ENCODE assay signal across 34 mouse cellular contexts in the genomic region with DNA sequence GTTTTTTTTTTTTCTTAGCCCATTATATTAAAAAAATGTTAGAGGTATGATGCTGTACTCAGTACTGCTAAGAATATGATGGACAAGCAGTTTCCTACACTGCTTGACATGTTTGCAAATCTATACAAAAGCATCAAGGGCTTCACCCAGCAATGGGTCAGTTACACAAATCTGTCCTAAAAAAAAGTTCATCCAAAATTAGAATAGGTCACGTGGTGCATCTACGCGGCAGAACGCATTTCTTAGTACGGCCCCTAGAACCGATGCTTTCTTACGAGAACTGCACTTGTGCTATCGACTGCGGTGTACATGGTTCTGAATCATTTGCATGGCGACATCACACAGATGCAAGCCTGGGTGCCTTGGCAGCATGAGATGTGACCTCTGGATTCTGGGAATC.
"Had no signal": no experiment of that assay in that cellular context is flagged by ENCODE, and none has a peak within 500 bp of the region (broad histone marks: within the 10 kb centered on the region; RNA-seq: fewer than 3 reads in every experiment).

No protein-coding gene starts in this region.

- H3K9ac ChIP-seq: heart, embryonic 12.5 days; heart, embryonic 13.5 days; heart, embryonic 15.5 days; hindbrain, embryonic 12.5 days; hindbrain, embryonic 13.5 days; hindbrain, embryonic 14.5 days; hindbrain, embryonic 15.5 days; intestine, embryonic 15.5 days; kidney, embryonic 15.5 days had no signal

- H3K4me3 ChIP-seq: heart, embryonic 10.5 days; heart, embryonic 12.5 days; heart, embryonic 13.5 days; heart, embryonic 15.5 days; hindbrain, embryonic 10.5 days; hindbrain, embryonic 12.5 days; hindbrain, embryonic 13.5 days; hindbrain, embryonic 15.5 days; intestine, embryonic 15.5 days; kidney, embryonic 15.5 days; layer of hippocampus, adult 2 months had no signal

- H3K36me3 ChIP-seq: heart, embryonic 10.5 days; heart, embryonic 12.5 days; heart, embryonic 13.5 days; heart, embryonic 15.5 days; hindbrain, embryonic 12.5 days; intestine, embryonic 15.5 days had no signal

- H3K4me1 ChIP-seq: heart, embryonic 12.5 days; heart, embryonic 13.5 days; heart, embryonic 15.5 days; hindbrain, embryonic 10.5 days; hindbrain, embryonic 12.5 days; hindbrain, embryonic 15.5 days; intestine, embryonic 15.5 days; kidney, embryonic 15.5 days had no signal

- ATAC-seq: hindbrain, embryonic 16.5 days; hindbrain, postnatal 0 days; inflammation-experienced regulatory T-cells, adult 6 months; intestine, embryonic 15.5 days; intestine, embryonic 16.5 days; intestine, postnatal 0 days had no signal

- H3K27ac ChIP-seq: heart, embryonic 10.5 days; heart, embryonic 13.5 days; heart, embryonic 15.5 days; hindbrain, embryonic 10.5 days; hindbrain, embryonic 12.5 days; hindbrain, embryonic 13.5 days; hindbrain, embryonic 14.5 days; hindbrain, embryonic 15.5 days; hindbrain, postnatal 0 days; intestine, embryonic 15.5 days; kidney, embryonic 15.5 days; kidney, postnatal 0 days; layer of hippocampus, adult 2 months had no signal

- DNase-seq: heart, postnatal 10 days; heart, postnatal 14 days; heart, postnatal 36 days; kidney, adult 11 months; kidney, adult 18-20 months; kidney, adult 2 months; kidney, adult 8-10 months; kidney, adult 9 months; kidney, postnatal 10 days; kidney, postnatal 14 days; kidney, postnatal 25 days; kidney, postnatal 36 days; kidney, postnatal 4 days; layer of hippocampus, adult 9-11 months; layer of hippocampus, postnatal 36 days had no signal

- H3K27me3 ChIP-seq: heart, embryonic 13.5 days; heart, embryonic 15.5 days; hindbrain, embryonic 12.5 days; hindbrain, embryonic 13.5 days; hindbrain, embryonic 15.5 days; intestine, embryonic 15.5 days; kidney, embryonic 15.5 days had no signal

- H3K4me2 ChIP-seq: heart, embryonic 11.5 days; heart, embryonic 12.5 days; heart, embryonic 13.5 days; heart, embryonic 15.5 days; hindbrain, embryonic 12.5 days; hindbrain, embryonic 13.5 days; hindbrain, embryonic 14.5 days; hindbrain, embryonic 15.5 days; intestine, embryonic 15.5 days; kidney, embryonic 15.5 days had no signal

- H3K9me3 ChIP-seq: heart, embryonic 10.5 days; heart, embryonic 12.5 days; heart, embryonic 13.5 days; heart, embryonic 15.5 days; hindbrain, embryonic 10.5 days; hindbrain, embryonic 12.5 days; hindbrain, embryonic 13.5 days; hindbrain, embryonic 15.5 days; intestine, embryonic 15.5 days; kidney, embryonic 15.5 days had no signal
